Mouse (Mus musculus): Measurements from ENCODE around the gene Rabgef1.

Rabgef1 gene

GRCm38 (mm10) chr5:130171423-130171954 lies at the start of gene Rabgef1:
Rabgef1 (plus strand) TSS chr5:130171798.
- DNase-seq (ENCODE audit: low spot score in 2 of 2) = peak; percentile 88 to 91

GRCm38 (mm10) chr5:130122355-130122754 lies 49.2 kb upstream of the Rabgef1 start:
- DNase-seq (ENCODE audit: low spot score in 2 of 2) = no peak

GRCm38 (mm10) chr5:130124271-130124670 lies 47.3 kb upstream of the Rabgef1 start:
- no peak for DNase-seq (ENCODE audit: low spot score in 2 of 2)

GRCm38 (mm10) chr5:130128686-130129523 lies 42.7 kb upstream of the Rabgef1 start:
- no peak for DNase-seq (ENCODE audit: low spot score in 2 of 2)

- no peak for DNase-seq (ENCODE audit: low spot score in 2 of 2)
Observed at GRCm38 (mm10) chr5:130129524-130129793, 42.1 kb upstream of the Rabgef1 start.

- DNase-seq (ENCODE audit: low spot score in 2 of 2) = no peak
Observed at GRCm38 (mm10) chr5:130136597-130136996, 35.0 kb upstream of the Rabgef1 start.

- DNase-seq (ENCODE audit: low spot score in 2 of 2) = peak; percentile 50 to 68
Observed at GRCm38 (mm10) chr5:130139393-130139792, 32.2 kb upstream of the Rabgef1 start.

GRCm38 (mm10) chr5:130141138-130141537 lies 30.5 kb upstream of the Rabgef1 start:
- DNase-seq (ENCODE audit: low spot score in 2 of 2) = no peak

- no peak for DNase-seq (ENCODE audit: low spot score in 2 of 2)
Observed at GRCm38 (mm10) chr5:130142041-130142440, 29.6 kb upstream of the Rabgef1 start.

- no peak for DNase-seq (ENCODE audit: low spot score in 2 of 2)
Observed at GRCm38 (mm10) chr5:130143101-130143500, 28.5 kb upstream of the Rabgef1 start.

- DNase-seq (ENCODE audit: low spot score in 2 of 2) = peak; percentile 69 to 81
Observed at GRCm38 (mm10) chr5:130143977-130144333, 27.6 kb upstream of the Rabgef1 start.

GRCm38 (mm10) chr5:130144334-130145312 lies 27.0 kb upstream of the Rabgef1 start, which contains the start of gene Kctd7:
Kctd7 (plus strand) TSS chr5:130144861.
- peak; percentile 96 to 97 for DNase-seq (ENCODE audit: low spot score in 2 of 2)

- DNase-seq (ENCODE audit: low spot score in 2 of 2) = no peak
Observed at GRCm38 (mm10) chr5:130145961-130146360, 25.6 kb upstream of the Rabgef1 start.

GRCm38 (mm10) chr5:130149726-130150310 lies 21.8 kb upstream of the Rabgef1 start:
- DNase-seq (ENCODE audit: low spot score in 2 of 2) = no peak

GRCm38 (mm10) chr5:130154286-130154685 lies 17.3 kb upstream of the Rabgef1 start:
- no peak for DNase-seq (ENCODE audit: low spot score in 2 of 2)

- DNase-seq (ENCODE audit: low spot score in 2 of 2) = no peak
Observed at GRCm38 (mm10) chr5:130158545-130158944, 13.1 kb upstream of the Rabgef1 start.

GRCm38 (mm10) chr5:130159761-130160201 lies 11.8 kb upstream of the Rabgef1 start:
- peak; percentile 64 to 66 for DNase-seq (ENCODE audit: low spot score in 2 of 2)

- DNase-seq (ENCODE audit: low spot score in 2 of 2) = peak; percentile 73 to 84
Observed at GRCm38 (mm10) chr5:130163670-130164069, 7.9 kb upstream of the Rabgef1 start.

GRCm38 (mm10) chr5:130165213-130165612 lies 6.4 kb upstream of the Rabgef1 start:
- no peak for DNase-seq (ENCODE audit: low spot score in 2 of 2)

- DNase-seq (ENCODE audit: low spot score in 2 of 2) = no peak
Observed at GRCm38 (mm10) chr5:130169109-130169508, 2.5 kb upstream of the Rabgef1 start.

GRCm38 (mm10) chr5:130170666-130171422 lies 754 bp upstream of the Rabgef1 start:
- peak; percentile 53 to 76 for DNase-seq (ENCODE audit: low spot score in 2 of 2)
